Mouse (Mus musculus) frontal cortex, postnatal 25 days (tissue): Measurements from ENCODE around the gene Tcp11l2.
A peak's percentile ranks its signal among the peaks of the same experiment; 100 is the strongest.

Source experiments
- DNase-seq, 2 experiments: peaks; one replicate each; pipeline ENCODE4 v3.0.0; 2022; ENCODE audit warnings: low spot score in 2 of 2

Gene Tcp11l2

DNA sequence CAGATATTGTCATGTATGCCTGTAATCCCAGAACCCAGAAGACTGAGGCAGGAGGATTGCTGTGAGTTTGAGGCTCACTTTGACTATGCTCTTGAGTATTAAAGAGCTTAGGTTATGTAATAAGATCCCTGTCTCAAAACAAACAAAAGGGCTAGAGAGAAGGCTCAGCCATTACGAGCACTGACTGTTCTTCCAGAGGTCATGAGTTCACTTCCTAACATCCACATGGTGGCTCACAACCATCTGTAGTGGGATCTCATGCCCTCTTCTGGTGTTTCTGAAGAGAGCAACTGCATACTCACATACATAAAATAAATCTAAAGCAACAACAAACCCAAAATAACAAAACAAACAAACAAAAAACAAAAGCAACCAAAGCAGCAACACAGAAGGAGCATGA, 21.7 kb downstream of the Tcp11l2 start:
- no peak for DNase-seq

DNA sequence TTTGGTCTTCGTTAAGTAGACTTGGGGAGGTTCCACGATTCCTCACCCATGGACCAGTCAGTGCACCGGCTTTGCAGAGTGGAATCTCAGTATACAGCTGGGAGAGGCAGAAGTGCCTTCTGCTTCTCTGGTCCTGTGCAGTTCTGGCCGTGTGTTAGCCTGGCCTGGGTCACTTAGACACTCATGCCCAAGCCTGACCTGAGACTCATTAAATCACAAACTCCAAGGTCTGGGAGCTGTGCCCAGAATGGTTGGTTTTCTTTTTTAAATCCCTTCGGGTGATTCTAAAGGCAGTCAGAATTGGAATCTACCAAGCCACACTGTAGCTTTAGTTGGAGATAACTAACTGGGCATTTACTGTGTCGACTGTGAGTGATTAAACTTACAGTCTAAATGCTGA, 23.7 kb downstream of the Tcp11l2 start:
- no peak for DNase-seq

DNA sequence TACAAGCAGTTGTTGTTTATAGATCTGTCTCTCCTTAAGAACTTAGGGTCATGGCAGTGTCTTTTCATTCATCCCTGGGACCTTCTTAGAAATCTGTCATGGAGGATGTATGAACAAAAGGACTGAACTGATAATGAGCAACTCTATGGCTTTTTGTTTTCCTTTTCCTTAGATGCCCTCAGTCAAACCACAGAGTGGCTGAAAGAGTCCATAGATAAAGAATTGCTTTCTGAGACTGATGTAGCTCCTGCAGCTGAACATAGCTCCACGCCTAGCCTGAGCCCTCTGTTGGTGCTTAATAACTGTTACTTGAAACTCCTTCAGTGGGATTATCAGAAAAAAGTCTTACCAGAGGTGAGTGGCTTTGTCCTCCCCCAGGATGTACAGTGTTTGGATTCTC, 27.9 kb downstream of the Tcp11l2 start:
- no peak for DNase-seq

DNA sequence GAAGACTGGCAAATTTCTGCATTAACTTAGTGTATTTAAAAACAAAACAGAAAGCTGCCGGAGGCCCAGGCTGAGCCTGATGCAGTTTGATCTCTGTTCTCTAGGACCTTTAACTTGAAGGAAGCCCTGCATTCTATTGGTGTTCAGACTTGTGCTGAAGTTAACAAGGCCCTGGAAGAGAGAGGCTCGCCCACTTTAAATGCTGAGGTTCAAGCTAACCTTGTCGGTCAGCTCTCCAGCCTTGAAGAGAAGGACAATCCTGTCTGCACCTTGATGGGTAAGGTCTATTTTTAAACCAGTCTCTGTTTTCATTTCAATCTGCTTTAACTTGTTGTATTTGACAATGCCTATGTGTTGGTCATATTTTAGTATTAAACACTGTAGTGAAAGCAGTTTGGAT, 31.9 kb downstream of the Tcp11l2 start:
- no peak for DNase-seq

DNA sequence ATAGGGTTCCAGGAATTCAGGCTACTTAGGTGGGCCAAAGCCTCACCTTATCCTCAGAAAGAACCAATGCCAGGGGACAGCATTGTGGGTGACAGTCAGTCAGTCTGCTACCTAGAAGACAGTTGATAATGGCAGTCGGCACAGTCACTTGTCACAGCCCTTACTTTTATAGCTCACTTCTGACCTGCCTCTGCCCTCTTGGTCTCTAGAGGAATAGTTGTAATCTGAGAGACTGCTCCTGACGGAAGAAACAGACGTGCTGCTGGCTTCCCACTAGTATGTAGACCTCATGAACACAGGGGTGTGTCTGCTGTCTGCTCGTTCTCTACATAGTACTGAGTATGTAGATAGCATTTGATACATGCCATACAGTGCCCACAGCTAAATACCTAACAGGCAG, 33.9 kb downstream of the Tcp11l2 start:
- DNase-seq = no peak

DNA sequence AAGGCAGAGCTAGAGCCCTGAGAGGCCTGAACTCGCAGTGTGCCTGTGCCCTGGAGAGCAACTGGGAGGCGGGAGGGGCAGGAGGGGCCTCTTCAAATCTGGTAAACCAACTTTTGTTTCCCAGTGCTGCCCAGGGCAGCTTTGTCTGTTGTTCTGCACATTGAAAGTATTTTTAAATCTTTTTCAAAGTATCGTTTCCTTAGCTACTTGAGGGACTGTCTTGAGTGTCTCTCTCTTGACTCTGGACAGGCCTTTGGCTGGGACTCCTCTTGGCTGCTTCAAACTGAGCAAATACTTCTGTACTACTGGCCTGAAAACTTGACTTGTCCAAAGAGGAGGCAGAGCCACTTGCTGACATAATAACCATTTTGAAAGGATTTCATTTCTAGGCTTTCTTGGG, 34.4 kb downstream of the Tcp11l2 start:
- DNase-seq = no peak

DNA sequence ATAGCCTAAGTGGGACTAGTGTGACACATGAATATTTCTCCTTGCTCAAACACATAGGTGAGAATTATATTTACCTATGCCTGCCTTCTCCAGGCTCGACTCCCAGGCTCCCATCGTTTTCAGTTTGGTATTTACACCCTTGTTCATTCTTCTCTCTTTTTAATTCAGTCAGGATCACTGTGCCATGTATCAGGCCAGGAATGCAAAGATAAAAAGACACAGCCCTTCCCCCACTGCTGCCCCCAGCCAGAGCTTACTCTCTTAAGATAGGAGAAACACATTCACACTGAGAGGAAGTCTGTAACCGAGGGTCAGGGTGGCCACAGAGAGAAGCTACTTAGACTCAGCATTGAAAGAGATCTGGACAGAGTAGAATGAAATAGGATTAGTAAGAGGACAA, 35.2 kb downstream of the Tcp11l2 start:
- DNase-seq = no peak

DNA sequence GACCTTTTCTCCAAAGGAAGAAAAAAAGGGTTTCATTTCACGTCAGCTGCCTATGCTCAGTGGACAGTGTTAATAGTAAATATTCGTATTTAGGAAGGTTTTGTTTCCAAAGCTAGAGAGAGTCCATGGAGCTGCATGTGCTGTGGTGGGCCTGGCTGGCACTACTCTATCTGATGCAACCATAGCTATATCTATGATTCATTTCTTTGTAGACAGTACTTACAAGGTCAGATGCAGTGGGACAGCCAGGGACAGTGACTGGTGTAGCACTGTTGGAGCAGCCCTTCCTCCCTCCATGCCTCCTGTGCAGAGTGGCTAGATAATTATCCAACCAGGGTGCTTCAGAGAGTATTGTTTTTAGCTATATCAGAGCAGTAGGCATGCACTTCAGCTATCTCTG, 35.9 kb downstream of the Tcp11l2 start:
- no peak for DNase-seq

DNA sequence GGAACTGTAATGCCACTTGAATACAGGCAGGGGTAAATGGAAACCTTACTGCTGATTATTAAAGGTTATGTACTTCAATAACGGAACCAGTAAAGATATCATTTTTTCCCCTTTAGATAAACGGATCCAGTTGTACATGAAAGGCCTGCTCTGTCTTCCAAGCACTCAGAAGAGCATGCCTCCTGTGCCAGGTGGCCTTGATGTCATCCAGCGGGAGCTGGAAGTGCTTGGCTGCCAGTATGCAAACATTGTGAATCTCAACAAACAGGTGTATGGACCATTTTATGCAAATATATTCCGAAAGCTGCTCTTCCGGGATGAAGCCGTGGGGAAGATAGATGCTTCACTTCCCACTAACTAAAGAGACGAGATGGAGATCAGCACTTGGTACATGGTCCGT, 36.9 kb downstream of the Tcp11l2 start:
- DNase-seq = no peak

DNA sequence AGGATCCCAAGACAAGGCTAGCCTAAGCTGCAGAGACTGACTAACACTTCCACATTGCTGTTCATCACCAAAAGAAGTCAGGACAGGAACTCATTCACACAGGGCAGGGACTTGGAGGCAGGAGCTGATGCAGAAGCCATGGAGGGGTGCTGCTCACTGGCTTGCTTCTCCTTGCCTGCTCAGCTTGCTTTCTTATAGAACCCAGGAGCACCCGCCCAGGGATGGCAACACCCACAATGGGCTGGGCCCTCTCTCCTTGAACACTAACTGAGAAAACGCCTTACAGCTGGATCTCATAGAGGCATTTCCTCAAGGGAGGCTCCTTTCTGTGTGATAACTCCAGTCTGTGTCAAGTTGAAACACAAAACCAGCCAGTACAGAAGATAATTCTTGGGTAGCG, 38.6 kb downstream of the Tcp11l2 start:
- DNase-seq = no peak

DNA sequence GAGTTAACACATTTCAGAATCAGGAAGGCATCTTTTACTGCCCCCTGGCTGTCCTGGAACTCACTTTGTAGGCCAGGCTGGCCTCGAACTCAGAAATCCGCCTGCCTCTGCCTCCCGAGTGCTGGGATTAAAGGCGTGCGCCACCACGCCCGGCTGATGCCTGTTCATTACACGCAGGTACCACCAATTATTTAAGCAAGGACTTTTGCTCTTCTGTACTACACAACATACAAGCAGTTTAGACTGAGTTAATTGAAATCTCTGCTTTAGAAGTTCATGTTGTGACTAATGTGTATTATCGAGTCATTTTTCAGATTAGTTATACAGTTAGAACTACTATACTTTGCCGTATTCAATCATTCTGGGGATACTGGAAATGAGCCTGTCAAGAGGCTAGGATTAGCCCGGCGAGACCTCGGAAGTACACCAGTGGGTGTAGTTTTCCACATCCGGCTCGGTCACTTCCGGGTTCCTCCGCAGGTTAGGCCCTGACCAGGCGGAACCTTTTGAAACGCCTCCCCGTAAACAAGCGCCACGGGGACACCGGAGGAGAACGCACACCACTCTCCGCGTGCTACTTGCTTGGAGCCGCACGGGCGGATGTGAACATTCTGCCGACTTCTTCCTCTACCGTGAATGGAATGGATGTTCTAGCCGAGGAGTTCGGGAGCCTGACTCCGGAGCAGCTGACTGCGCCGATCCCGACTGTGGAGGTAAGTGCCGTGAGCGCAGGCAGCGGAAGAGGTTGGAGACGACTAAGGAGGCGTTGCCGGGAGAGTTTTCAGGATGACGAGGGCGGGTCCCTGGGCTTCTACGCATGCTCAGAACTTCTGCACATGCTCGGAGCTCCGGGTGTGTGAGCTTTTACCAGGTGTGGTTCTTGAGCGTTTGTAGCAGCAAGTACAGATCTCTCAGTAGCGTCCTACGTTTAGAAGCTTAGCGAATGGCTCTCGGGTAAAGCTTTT, 45.7 kb downstream of the Tcp11l2 start, which contains the start of gene Polr3b:
Gene Polr3b (plus strand): TSS at position 467 of the 965 bp plus-strand sequence.
- DNase-seq = peak; percentile 90 to 93

DNA sequence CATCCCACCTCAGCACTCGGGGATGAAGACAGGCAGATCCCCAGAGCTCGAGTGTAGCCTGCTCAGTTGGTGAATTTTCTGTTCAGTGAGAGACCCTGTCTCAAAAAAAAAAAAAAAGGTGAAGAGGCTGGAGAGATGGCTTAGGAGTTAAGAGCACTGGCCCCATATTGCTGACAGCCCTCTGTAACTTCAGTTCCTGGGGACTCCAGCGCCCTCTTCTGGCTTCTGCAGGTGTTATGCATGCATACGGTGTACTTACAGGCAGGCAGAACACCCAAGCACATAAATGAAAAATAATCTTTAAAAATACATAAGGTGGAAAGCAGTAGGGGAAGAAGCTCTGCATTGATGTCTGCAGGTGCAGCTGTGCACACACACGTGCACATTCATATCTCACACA, 54.8 kb downstream of the Tcp11l2 start:
- no peak for DNase-seq

DNA sequence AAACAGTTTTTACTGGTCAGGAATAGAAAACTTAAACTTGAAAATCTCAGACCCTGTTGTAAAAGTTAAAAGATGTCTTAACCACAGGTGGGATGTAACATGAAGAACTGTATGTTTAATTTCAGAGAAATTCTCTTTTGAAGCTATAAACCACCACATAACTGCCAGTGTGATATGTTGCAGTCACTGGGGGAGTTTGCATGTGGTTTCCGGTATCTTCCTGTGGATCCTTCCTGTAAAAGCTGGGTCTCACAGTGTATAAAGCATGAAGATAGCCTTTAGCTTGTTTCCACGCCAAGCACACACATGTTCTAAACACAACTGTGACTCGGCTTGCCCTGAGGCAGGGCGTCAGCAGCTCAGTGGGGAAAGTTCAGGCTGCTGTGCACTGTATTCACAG, 55.6 kb downstream of the Tcp11l2 start:
- DNase-seq = no peak

DNA sequence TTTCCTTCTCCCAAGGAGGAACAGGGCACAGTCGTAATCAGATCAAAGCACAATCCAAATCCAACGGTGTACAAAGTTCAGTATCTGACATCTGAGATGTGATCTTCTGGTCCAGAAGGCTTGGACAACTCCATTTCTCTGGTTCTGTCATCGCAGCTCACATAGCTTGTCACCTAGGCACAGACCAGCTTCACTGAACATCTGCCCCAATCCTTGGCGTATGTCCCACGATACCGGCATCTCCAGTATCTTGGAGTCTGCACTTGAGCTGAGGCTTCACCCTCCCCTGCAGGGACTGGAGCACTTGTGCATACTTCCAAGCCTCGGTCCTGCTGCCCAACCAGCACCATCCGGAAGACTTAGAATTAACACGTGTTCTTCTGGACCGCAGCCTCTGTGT, 60.2 kb downstream of the Tcp11l2 start:
- DNase-seq = no peak

DNA sequence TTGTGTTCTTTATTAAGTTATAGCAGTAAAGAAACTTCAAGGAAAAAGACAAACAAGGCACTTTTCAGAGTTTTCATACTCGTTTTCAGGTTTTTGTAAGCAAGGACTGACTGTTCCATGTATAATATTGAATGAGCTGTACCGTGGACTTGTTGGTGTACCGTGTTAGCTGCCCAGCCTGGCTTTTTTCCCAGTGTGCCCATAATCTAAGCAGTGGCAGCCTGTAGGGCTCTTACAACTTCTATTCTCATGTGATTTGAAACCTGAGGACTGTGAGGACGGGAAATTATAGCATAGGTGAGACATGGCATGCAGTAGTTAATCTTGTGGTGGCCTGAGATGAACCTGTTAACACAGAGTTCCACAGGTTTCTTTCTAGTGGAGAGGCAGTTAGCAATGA, 62.0 kb downstream of the Tcp11l2 start:
- no peak for DNase-seq

DNA sequence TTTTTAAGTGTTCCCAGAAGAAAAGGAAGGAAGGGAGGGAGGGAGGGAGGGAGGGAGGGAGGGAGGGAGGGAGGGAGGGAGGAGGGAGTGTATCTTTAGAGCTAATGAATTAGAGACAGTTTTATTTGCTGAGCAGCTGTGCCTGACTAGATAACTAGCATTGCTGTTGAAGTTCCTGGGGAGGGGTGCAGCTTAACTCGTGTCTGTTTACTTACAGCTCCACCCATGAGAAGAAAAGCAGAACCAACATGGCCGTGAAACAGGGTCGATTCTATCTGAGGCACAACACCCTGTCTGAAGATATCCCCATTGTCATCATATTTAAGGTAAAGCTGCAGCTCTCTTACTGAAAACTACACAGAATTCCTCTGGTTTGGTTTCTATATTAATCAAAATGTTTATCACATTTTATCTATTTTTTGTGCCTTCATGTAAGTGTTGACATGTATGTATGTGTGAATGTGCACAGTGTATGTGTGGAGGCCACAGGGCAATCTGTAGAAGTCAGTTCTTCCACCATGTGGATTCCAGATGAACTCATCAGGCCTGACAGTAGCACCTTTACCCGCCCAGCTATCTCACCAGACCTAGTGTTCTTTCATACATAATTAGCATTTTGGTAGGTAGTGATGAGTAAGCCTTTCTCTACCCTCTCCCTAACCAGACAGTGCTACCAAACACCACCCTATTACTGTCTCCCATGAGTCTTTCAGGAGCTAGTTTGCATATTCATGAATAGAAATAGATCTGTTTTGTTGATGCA, 63.3 kb downstream of the Tcp11l2 start:
- DNase-seq = no peak

DNA sequence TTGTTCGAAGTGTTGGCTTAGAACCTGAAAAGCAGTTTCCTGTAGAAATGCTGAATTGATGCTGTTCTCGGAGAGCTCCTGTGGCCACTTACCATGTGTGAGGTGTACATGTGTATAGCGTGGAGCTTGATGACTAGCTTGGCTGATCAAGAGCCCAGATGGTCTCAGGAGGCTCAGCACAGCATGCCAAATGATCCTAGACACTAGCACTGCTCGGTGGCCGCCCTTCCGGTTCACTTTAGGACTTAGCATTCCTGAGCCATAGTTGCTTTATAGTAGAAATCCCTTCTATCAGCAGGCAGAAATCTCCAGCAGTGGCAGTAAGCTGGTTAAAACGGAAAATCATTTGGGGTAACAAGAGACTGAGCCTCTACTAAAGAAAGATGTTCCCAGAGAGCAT, 64.4 kb downstream of the Tcp11l2 start:
- DNase-seq = no peak

DNA sequence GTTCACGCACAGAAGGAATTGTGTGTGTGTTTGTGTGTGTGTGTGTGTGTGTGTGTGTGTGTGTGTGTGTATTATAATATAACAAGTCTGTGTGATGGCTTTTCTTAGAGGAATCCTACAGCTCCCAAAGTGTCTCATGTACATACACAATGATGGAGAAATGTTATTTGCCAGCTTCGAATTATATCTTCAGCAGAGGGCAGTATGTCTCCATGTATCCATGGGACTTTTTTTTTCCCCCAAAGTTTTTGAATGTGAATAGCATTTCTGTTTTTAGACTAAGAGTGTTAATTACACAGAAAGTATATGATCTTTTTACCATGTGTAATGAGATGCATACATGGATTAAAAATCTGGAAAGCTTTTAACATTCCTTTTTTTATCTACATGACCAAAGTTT, 65.2 kb downstream of the Tcp11l2 start:
- DNase-seq = no peak

DNA sequence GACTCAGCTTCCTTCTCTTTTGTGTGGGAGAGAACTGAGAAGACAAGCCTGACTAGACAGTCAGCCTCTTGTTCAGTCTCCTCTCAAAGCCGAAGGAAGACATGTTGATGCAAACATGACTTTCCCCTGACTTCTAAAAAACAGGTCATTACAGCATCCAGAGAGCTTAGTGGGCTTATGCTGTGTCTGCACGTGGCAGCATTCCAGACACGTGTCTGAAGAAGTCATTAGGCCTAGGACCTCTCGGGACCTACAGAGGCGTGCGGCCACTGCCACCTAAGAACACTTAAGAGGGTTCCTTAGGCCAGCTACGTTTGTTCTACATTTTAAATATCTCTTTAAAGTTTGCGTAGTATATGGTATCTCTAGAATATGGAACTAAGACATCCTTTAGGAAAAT, 69.5 kb downstream of the Tcp11l2 start:
- DNase-seq = no peak

DNA sequence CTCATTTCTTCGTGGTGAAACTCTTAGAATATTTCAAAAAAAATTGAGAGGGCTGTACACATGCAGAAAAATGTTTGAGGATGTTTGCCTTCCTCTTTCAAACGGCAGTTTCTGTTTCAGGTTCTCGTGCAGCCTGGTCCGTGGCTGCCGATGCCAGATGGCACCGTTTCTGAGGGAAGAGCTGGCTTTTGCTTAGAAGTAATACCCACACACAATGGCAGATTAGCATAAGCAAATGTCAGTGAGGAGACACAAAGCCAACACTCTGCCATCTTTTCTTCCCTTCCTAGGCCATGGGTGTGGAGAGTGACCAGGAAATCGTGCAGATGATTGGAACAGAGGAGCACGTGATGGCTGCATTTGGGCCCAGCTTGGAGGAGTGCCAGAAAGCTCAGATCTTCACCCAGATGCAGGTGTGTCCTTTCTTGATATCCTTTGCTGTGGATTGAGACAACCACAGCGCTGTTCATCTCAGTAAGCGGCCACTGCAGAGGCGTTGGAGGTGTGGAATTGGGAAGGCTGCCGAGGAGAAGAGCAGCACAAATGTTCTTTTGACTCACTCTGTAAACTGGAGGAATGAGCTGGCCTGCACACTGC, 70.2 kb downstream of the Tcp11l2 start:
- DNase-seq = peak; percentile 22 to 50

DNA sequence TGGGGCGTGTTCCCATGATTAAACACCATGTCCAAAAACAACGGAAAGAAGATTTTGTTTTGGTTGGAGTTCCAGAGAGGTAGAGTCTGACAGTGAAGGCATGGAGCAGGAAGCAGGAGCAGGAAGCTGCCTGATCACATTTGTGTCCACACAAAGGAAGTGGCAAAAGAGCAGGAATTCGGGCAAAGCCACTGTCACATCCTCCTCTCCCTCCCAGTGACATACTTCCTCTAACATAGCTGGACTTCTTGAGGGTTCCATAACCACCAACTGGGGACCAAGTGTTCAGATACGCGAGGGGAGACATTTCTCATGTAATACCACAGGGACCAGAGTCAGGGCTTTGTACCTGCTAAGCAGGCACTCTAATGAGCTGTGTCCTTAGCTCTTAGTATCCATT, 70.8 kb downstream of the Tcp11l2 start:
- no peak for DNase-seq

DNA sequence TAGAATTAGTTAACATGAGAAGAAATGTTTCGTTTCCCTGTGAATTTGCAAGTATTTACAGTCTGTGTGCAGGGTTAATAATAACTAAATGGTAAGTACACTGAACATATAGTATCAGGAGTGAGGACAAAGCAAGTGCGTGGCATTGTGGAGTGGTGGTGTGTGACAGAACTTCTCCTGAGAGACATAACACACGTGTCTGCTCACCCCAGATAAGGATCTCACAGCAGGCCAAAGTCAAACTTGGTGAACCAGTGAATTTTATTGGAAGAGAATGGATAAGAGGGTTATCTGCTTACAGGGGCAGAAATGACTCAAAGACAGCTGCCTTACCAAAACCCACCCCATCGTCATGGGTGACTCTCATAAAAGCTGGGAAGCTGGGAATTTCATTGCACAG, 72.5 kb downstream of the Tcp11l2 start:
- no peak for DNase-seq

DNA sequence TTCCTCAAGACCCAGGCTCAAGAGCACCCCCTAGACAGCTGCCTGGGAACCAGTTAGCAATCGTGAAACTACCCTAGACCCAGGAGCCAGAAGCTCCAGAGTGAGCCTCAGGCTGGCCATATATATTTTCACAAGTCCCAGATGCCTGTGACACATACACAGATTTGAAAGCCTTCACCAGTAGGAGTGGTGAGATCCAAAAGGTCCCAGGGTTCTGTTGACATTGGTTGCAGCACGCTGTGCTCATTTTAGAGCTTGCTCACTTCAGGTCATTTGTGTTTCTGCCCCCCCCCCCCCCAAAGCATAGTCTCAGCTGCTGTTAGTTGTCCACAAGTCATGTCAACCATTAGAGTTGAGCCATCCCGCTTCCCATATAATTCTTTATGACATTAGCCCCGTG, 77.6 kb downstream of the Tcp11l2 start:
- no peak for DNase-seq
